Mouse (Mus musculus) liver, postnatal 0 days (tissue): Measurements from ENCODE around the gene E130114P18Rik.

Experiments
- CTCF ChIP-seq: sonication (generic); IDR thresholded peaks from 2 replicates; pipeline ENCODE4 v1.5.1; 2016; ENCODE audit warnings: antibody characterized with exemption, low read depth
- EP300 ChIP-seq: IDR thresholded peaks from 2 replicates; pipeline ENCODE4 v1.6.1; 2016; ENCODE audit warnings: antibody characterized with exemption, low read depth, mild to moderate bottlenecking

- TF ChIP-seq EP300: no peak
- no peak for TF ChIP-seq CTCF
These were observed 197.0 kb downstream of the E130114P18Rik start for GRCm38 (mm10) chr4:97580906-97581305.
